Comparison of ENCODE assay signal across 21 mouse cellular contexts in the genomic region with DNA sequence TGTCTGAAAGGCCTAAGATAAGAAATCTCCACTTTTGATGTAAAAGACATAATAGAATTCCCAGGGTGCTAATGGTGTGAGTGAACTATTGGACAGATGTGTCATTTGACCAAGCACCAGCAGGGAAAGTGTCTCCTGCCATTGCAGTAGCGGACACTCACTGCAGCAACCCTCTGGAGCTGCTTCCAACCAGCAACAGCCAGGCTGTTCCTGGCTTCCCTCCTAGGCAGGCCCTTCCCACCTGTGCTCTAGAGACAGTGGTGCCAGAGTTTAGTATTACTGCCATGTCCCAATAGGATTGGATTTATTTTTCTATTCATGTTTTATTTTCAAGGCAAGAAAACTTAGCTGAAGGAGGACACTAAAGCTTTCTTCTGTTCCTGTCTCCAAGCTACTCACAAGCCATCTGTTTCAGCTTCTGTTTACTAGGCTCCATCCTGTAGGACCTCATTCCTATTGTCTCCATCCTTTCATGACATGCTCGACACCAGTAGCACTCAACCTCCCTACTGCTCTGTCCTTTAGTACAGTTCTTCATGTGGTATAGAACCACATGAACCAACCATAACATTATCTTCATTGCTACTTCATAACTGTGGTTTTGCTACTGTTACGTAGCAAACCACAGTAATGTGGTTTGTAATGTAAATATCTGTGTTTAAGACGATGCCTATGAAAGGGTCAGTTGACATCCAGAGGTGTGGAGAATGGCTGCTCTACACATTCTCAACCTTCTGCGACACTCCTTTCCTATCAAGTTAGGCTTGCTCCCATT.
"Had no signal": no experiment of that assay in that cellular context is flagged by ENCODE, and none has a peak within 500 bp of the region (broad histone marks: within the 10 kb centered on the region; RNA-seq: fewer than 3 reads in every experiment).

No protein-coding gene starts in this region.

- ATAC-seq: liver, postnatal 0 days; lung, postnatal 0 days had no signal

- H3K9ac ChIP-seq: limb, embryonic 13.5 days; liver, embryonic 14.5 days; liver, postnatal 0 days; lung, embryonic 14.5 days; neural tube, embryonic 12.5 days; neural tube, embryonic 15.5 days had no signal

- H3K36me3 ChIP-seq: limb, embryonic 10.5 days; limb, embryonic 13.5 days; midbrain, embryonic 10.5 days; neural tube, embryonic 12.5 days; neural tube, embryonic 15.5 days had no signal

- DNase-seq: kidney, adult 9 months; kidney, postnatal 14 days; kidney, postnatal 4 days; layer of hippocampus, adult 9-11 months; liver; liver, postnatal 0 days; lung, embryonic 14.5 days; midbrain, embryonic 14.5 days; right cerebral cortex, adult 18-20 months; right cerebral cortex, postnatal 25 days; thymus, adult 18-20 months; thymus, postnatal 36 days had no signal

- H3K9me3 ChIP-seq: limb, embryonic 10.5 days; limb, embryonic 13.5 days; midbrain, embryonic 10.5 days; neural tube, embryonic 12.5 days; neural tube, embryonic 15.5 days had no signal

- H3K4me3 ChIP-seq: limb, embryonic 10.5 days; limb, embryonic 13.5 days; megakaryocyte, embryonic 14.5 days; midbrain, embryonic 10.5 days; neural tube, embryonic 12.5 days; neural tube, embryonic 15.5 days had no signal

- H3K27me3 ChIP-seq: limb, embryonic 13.5 days; neural tube, embryonic 12.5 days; neural tube, embryonic 15.5 days had no signal

- H3K27ac ChIP-seq: limb, embryonic 10.5 days; limb, embryonic 13.5 days; liver, embryonic 14.5 days; macrophage; midbrain, embryonic 10.5 days; neural tube, embryonic 12.5 days; neural tube, embryonic 15.5 days had no signal
